Mouse (Mus musculus): Measurements from ENCODE around the gene Myom3.

- TF ChIP-seq POLR2A (IDR thresholded peaks at IDR 0.05; ENCODE audit: extremely low read depth, insufficient read depth, low read length), result no peak
- no peak for TF ChIP-seq CTCF (IDR thresholded peaks at IDR 0.05; ENCODE audit: low read depth, low read length)
These were observed 1.5 kb downstream of the Myom3 start for GRCm38 (mm10) chr4:135761048-135761447.
